Mouse (Mus musculus) neural tube, embryonic 11.5 days (tissue): ENCODE data around the gene Prpf38b. TPM values are rescaled to one million over a fixed set of nuclear protein-coding genes. Genes with fewer than 3 reads are reported as not detected.

Experiments
- ATAC-seq: fragments of 200-750 bp; cut with Nextera tagmentation; 2 replicates; pipeline ENCODE4 v1.8.0; 2017; ENCODE audit warnings: moderate number of reproducible peaks, mild to moderate bottlenecking, moderate TSS enrichment, moderate library complexity; ENCODE audit not compliant: insufficient read depth, low FRiP score, low TSS enrichment
- DNase-seq: peaks from one replicate; pipeline ENCODE4 v3.0.0-alpha.2; 2015; ENCODE audit warnings: low spot score
- H3K27ac ChIP-seq: fragments of 300-500 bp; sonication (generic); 2 replicates; pipeline ENCODE4 v1.5.1; 2014; ENCODE audit warnings: low read depth, mild to moderate bottlenecking, low read length
- H3K27me3 ChIP-seq: fragments of 300-500 bp; sonication (generic); 2 replicates; pipeline ENCODE4 v1.6.1; 2014; ENCODE audit warnings: mild to moderate bottlenecking, low read length, mixed read lengths; ENCODE audit not compliant: control insufficient read depth, insufficient read depth
- H3K36me3 ChIP-seq: fragments of 300-500 bp; sonication (generic); 2 replicates; pipeline ENCODE4 v1.6.1; 2014; ENCODE audit warnings: mild to moderate bottlenecking, low read length, moderate library complexity, mixed read lengths; ENCODE audit not compliant: control insufficient read depth, insufficient read depth
- H3K4me1 ChIP-seq: fragments of 300-500 bp; sonication (generic); 2 replicates; pipeline ENCODE4 v1.6.1; 2014; ENCODE audit warnings: low read length, mixed read lengths; ENCODE audit not compliant: control insufficient read depth, insufficient read depth
- H3K4me2 ChIP-seq: fragments of 300-500 bp; sonication (generic); 2 replicates; pipeline ENCODE4 v1.6.1; 2014; ENCODE audit warnings: low read depth, mild to moderate bottlenecking, moderate library complexity
- H3K4me3 ChIP-seq: fragments of 300-500 bp; sonication (generic); 2 replicates; pipeline ENCODE4 v1.5.1; 2014; ENCODE audit warnings: low read depth, low read length
- H3K9ac ChIP-seq: fragments of 300-500 bp; sonication (generic); 2 replicates; pipeline ENCODE4 v1.6.1; 2014; ENCODE audit warnings: mild to moderate bottlenecking, low read length
- H3K9me3 ChIP-seq: fragments of 300-500 bp; sonication (generic); 2 replicates; pipeline ENCODE4 v1.6.1; 2016; ENCODE audit warnings: low read length; ENCODE audit not compliant: control insufficient read depth
- WGBS: fragments of 180-500 bp; shearing (Covaris S2); extraction: QIAGEN DNeasy Blood & Tissue Kit; methylation state at CpG from one replicate; pipeline ENCODE4 v1.1.7; 2014; 5-methylcytosine and 5-hydroxymethylcytosine counted together
- polyA plus RNA-seq: library from polyadenylated mRNA; unstranded; fragments of >200 nt; fragmentation: Nextera tagmentation; extraction: Ambion mirVana; gene quantifications from 2 replicates; pipeline ENCODE4 v1.2.1, GENCODE M21; 2014

Gene Prpf38b
- polyA plus RNA-seq, 1 experiment from 2014 or later = 59.0 TPM

GRCm38 (mm10) chr3:108911081-108911547 lies 413 bp downstream of the Prpf38b start:
- Histone ChIP-seq H3K9ac (peak overlapping the region; percentile 87), H3K9me3 (no peaks in the 10 kb centered on the region), H3K36me3 (no peaks in the 10 kb centered on the region), H3K4me3 (peak overlapping the region; percentile 86), H3K27ac (peak overlapping the region; percentile 95), H3K4me2 (peak overlapping the region; percentile 97), H3K27me3 (no peaks in the 10 kb centered on the region), H3K4me1 (peaks cover 7% of the 10 kb centered on the region)
- ATAC-seq (peak; percentile 75), DNase-seq (no peak)
- whole genome bisulfite sequencing = under 1% methylated on average over 42 of the region's 44 CpGs

DNA sequence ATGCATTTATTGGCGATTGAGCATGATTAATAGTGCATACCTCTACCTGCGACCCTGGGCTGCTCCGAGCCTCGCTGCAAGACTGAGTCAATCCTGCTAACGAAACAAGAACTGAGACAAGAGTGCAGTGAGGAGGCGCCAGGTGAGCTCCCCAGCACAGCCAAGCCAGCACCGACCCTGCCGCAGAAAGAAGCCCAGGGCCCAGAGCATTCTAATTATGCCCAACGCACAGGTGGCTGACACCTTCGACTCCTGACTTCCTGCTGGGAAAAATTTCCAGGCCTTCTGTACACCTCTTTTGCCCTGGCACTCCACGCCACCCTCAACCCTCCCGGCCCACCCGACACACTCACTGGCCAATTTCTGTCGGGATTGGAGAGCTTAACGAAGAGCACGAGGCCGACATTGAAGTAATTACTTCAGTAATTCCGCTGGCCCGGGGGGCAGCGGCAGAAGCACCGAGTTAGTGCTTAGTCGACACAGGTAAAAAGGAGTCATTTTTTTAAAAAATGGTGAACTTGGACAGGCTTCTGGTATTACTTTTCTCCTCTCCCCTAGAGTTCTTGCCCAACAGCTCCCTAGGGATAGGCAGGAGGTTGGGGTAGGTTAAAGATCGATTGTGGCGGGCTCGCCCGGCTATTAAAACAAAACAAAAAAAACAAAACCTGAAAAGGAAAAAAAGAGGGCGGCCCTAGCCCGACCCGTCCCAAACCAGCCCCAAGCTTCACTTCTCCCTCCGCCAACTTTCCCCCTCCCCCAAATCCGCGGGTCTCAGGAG lies 1.0 kb downstream of the Prpf38b start:
- H3K9ac ChIP-seq = peak overlapping the region; percentile 87
- H3K36me3 ChIP-seq = no peaks in the 10 kb centered on the region; the same call in 1 of the 2 replicates
- H3K4me1 ChIP-seq = peaks cover 7% of the 10 kb centered on the region
- peak overlapping the region; percentile 86 for H3K4me3 ChIP-seq
- H3K27ac ChIP-seq = peak overlapping the region; percentile 95
- no peaks in the 10 kb centered on the region for H3K27me3 ChIP-seq
- H3K4me2 ChIP-seq = peak overlapping the region; percentile 97
- ATAC-seq = no peak
- WGBS = under 1% methylated on average over 31 of the region's 32 CpGs
- no peaks in the 10 kb centered on the region for H3K9me3 ChIP-seq
- DNase-seq = peak; percentile 14

DNA sequence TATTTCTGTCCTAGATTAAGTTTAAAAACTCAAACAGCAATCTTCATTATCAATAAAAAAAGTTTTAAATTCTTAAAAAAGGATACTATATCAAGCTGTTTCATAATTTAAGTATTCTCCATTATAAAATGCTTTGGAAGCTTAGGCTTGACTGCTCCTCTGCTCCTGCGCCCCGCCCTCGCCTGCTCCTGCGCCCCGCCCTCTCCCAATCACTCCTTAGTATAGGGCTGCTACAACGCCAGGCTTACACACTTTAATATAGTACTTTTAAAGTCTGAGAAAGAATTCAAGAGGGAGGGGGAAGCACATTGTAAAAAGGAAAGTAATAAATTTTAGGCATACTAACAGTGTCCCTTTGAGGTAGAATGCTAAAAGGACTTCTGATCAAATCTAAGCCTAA lies 8.6 kb downstream of the Prpf38b start:
- H3K4me1 ChIP-seq = no peaks in the 10 kb centered on the region
- no peak for ATAC-seq
- no peak for DNase-seq
- no peak overlapping the region for H3K9ac ChIP-seq
- H3K4me3 ChIP-seq = no peak overlapping the region
- no peak overlapping the region for H3K4me2 ChIP-seq
- H3K9me3 ChIP-seq = no peaks in the 10 kb centered on the region
- 93% methylated on average over 6 of the region's 6 CpGs for WGBS
- no peaks in the 10 kb centered on the region for H3K27me3 ChIP-seq
- H3K27ac ChIP-seq = no peak overlapping the region
- peaks cover 13% of the 10 kb centered on the region for H3K36me3 ChIP-seq

DNA sequence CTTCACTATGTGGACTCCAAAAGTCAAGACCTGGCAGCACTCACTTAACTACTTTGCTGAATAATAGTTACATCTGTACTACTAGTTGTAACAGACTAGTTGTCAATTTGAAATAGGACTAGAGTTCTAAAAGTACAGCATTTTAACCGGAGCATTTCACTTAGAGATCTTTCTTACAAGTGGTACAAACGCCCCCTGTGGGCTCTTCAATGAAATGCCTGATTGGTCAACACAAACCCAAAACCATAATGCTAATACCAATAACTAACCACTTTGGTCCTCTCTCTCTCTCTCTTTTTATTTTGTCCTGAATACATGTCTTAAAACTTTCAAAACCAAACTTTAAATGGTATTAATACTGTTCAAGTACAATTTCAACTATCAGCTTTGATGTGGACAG lies 9.5 kb downstream of the Prpf38b start:
- no peak for ATAC-seq

DNA sequence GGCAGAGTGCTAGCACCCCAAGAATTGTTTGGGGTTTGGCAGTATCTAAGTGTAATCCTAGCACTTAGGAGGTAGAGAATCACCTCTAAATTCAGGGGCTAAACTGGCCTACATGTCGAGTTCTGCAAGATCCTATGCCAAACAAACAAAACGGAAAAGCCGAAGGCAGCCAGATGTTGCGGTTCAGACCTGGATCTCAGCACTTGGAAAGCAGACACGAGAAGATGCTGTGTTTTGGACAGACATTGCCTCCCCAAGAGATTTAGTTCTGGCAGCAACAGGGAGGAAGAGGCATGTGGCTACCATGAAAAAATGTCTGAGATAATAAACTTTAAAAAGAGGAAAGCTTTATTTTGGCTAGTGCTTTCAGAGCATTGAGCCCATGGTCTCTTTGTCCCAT lies 10.8 kb downstream of the Prpf38b start:
- Histone ChIP-seq H3K27ac (no peak overlapping the region), H3K4me2 (no peak overlapping the region), H3K4me1 (no peaks in the 10 kb centered on the region), H3K9ac (no peak overlapping the region), H3K27me3 (no peaks in the 10 kb centered on the region), H3K9me3 (no peaks in the 10 kb centered on the region), H3K36me3 (peaks cover 13% of the 10 kb centered on the region), H3K4me3 (no peak overlapping the region)
- ATAC-seq (no peak), DNase-seq (no peak)
- 82% methylated on average over 5 of the region's 5 CpGs for WGBS

More for the DNA sequence above, 9.5 kb downstream of the Prpf38b start:
- H3K36me3 ChIP-seq = peaks cover 13% of the 10 kb centered on the region
- no peak for DNase-seq
- H3K27ac ChIP-seq = no peak overlapping the region
- no peak overlapping the region for H3K4me3 ChIP-seq
- no peak overlapping the region for H3K4me2 ChIP-seq
- WGBS = 60% methylated on average over 2 of the region's 2 CpGs
- no peaks in the 10 kb centered on the region for H3K9me3 ChIP-seq
- H3K27me3 ChIP-seq = no peaks in the 10 kb centered on the region
- H3K9ac ChIP-seq = no peak overlapping the region
- no peaks in the 10 kb centered on the region for H3K4me1 ChIP-seq

DNA sequence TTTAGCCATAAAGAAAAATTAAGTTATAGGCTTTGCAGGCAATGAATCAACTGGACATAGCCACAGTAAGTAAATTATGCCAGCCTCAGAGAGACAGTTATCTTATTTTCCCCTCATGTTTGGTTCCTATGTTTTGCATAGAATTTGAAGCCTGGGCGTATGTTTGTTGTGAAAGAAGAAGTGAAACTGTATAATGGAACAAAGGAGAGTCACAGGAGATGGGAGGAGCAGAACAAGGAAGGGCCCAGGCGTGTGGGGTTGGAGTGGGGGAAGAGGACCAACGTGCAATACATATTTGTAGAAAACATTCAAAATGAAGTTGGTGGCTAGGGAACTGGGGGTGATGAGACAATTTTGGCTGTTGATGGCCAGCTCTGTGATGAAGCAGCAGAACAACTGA lies 11.4 kb downstream of the Prpf38b start:
- Histone ChIP-seq H3K27ac (no peak overlapping the region), H3K4me1 (no peaks in the 10 kb centered on the region), H3K4me3 (no peak overlapping the region), H3K4me2 (no peak overlapping the region), H3K27me3 (no peaks in the 10 kb centered on the region), H3K9ac (no peak overlapping the region), H3K9me3 (no peaks in the 10 kb centered on the region), H3K36me3 (peaks cover 13% of the 10 kb centered on the region)
- DNase-seq (no peak), ATAC-seq (no peak)
- WGBS = 85% methylated on average over 3 of the region's 3 CpGs

- no peak overlapping the region for H3K4me2 ChIP-seq
- H3K36me3 ChIP-seq = peaks cover 2% of the 10 kb centered on the region; the same call in 1 of the 2 replicates
- H3K4me3 ChIP-seq = no peak overlapping the region
- H3K9ac ChIP-seq = no peak overlapping the region
- no peaks in the 10 kb centered on the region for H3K9me3 ChIP-seq
- H3K4me1 ChIP-seq = no peaks in the 10 kb centered on the region
- ATAC-seq = no peak
- no peak for DNase-seq
- no peak overlapping the region for H3K27ac ChIP-seq
- no peaks in the 10 kb centered on the region for H3K27me3 ChIP-seq
- 93% methylated on average over 4 of the region's 4 CpGs for WGBS
Measured at GRCm38 (mm10) chr3:108898640-108899039, 12.9 kb downstream of the Prpf38b start.

- Histone ChIP-seq H3K9me3 (no peaks in the 10 kb centered on the region), H3K9ac (no peak overlapping the region), H3K4me2 (no peak overlapping the region), H3K27ac (no peak overlapping the region), H3K4me3 (no peak overlapping the region), H3K4me1 (no peaks in the 10 kb centered on the region), H3K27me3 (no peaks in the 10 kb centered on the region), H3K36me3 (no peaks in the 10 kb centered on the region)
- 71% methylated on average over 4 of the region's 4 CpGs for WGBS
- DNase-seq (no peak), ATAC-seq (no peak)
Measured at GRCm38 (mm10) chr3:108892914-108893313, 18.6 kb downstream of the Prpf38b start.

DNA sequence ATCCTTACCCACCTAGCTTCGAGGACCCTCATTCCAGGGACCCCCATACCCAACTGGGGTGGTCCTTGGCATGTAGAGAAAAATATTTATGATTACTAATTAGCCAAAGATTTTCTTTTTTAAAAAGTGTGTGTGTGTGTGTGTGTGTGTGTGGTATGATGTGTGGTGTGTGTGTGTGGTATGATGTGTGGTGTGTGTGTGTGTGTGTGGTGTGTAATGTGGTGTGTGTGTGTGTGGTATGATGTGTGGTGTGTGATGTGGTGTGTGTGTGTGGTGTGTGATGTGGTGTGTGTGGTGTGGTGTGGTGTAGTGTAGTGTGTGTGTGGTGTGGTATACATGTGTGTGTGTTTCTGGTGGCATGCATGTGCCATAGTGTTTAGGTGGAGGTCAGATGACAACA lies 19.4 kb downstream of the Prpf38b start:
- WGBS = 90% methylated on average over 1 of the region's 1 CpGs
- H3K9ac ChIP-seq = no peak overlapping the region
- no peaks in the 10 kb centered on the region for H3K4me1 ChIP-seq
- no peaks in the 10 kb centered on the region for H3K27me3 ChIP-seq
- no peak for ATAC-seq
- H3K4me3 ChIP-seq = no peak overlapping the region
- no peak overlapping the region for H3K27ac ChIP-seq
- H3K9me3 ChIP-seq = no peaks in the 10 kb centered on the region
- no peak for DNase-seq
- H3K36me3 ChIP-seq = no peaks in the 10 kb centered on the region
- no peak overlapping the region for H3K4me2 ChIP-seq
